Mouse (Mus musculus) lung, adult 2 months (tissue): ENCODE measurements around the gene Cryge.

Experiments
- CTCF ChIP-seq: fragments of 200-500 bp; IDR thresholded peaks from 2 replicates; pipeline ENCODE4 v1.5.1; 2011; ENCODE audit warnings: mild to moderate bottlenecking, low read length, control low read depth; ENCODE audit not compliant: insufficient read depth
- POLR2A ChIP-seq: fragments of 200-500 bp; IDR thresholded peaks from 2 replicates; pipeline ENCODE4 v1.6.1; 2011; ENCODE audit warnings: low read depth, mild to moderate bottlenecking, control low read depth, low read length, borderline replicate concordance; ENCODE audit errors: extremely low read depth

GRCm38 (mm10) chr1:65052140-65052539 lies 1.2 kb upstream of the Cryge start:
- TF ChIP-seq CTCF: no peak
- no peak for TF ChIP-seq POLR2A
